Comparison of ENCODE assay signal across 8 mouse cellular contexts in genomic region chr8:70775851-70776495, GRCm38 (mm10). TPM values are rescaled to one million over a fixed set of nuclear protein-coding genes. Genes with fewer than 3 reads are reported as not detected.
DNase-seq lines count a peak whose midpoint lies in the region; ATAC-seq and TF ChIP-seq lines count a peak whose summit lies in the region.

No protein-coding gene starts in this region.

- 2% methylated on average over 34 of the region's 34 CpGs for WGBS in kidney, adult 2 months
- WGBS in forebrain, embryonic 15.5 days: 1% methylated on average over 34 of the region's 34 CpGs
- 2% methylated on average over 34 of the region's 34 CpGs for WGBS in limb, embryonic 15.5 days
- 3% methylated on average over 33 of the region's 34 CpGs for WGBS in stomach, embryonic 15.5 days

- ATAC-seq in G1E (ENCODE audit: extremely low read depth, insufficient number of reproducible peaks, low FRiP score, poor library complexity, severe bottlenecking): no peak
- peak; percentile 36 for ATAC-seq in forebrain, embryonic 15.5 days (replicated peaks)
- no peak for ATAC-seq in limb, embryonic 15.5 days (ENCODE audit: insufficient number of reproducible peaks, low FRiP score, low TSS enrichment, low read depth)
- 0 out of 2 replicates have a peak, but pooled peaks have one; percentile 1 for ATAC-seq in stomach, embryonic 15.5 days (ENCODE audit: insufficient read depth, low FRiP score, low read depth)

- peaks cover 3% of the 10 kb centered on the region; the same call in 1 of the 2 replicates for H3K36me3 ChIP-seq in kidney, adult 2 months (ENCODE audit: control insufficient read depth, insufficient read depth, low read length)
- peaks cover 82% of the 10 kb centered on the region for H3K36me3 ChIP-seq in G1E (replicated peaks)
- H3K36me3 ChIP-seq in forebrain, embryonic 15.5 days: peaks cover 49% of the 10 kb centered on the region
- H3K36me3 ChIP-seq in limb, embryonic 15.5 days: peaks cover 59% of the 10 kb centered on the region
- peaks cover 31% of the 10 kb centered on the region for H3K36me3 ChIP-seq in stomach, embryonic 15.5 days

- H3K4me1 ChIP-seq in kidney, adult 2 months (ENCODE audit: control insufficient read depth, insufficient read depth, low read length): peaks cover 20% of the 10 kb centered on the region; the same call in 1 of the 2 replicates
- peaks cover 93% of the 10 kb centered on the region for H3K4me1 ChIP-seq in G1E (ENCODE audit: insufficient read depth, low read depth, low read length)
- H3K4me1 ChIP-seq in forebrain, embryonic 15.5 days: peaks cover 46% of the 10 kb centered on the region
- H3K4me1 ChIP-seq in limb, embryonic 15.5 days: peaks cover 60% of the 10 kb centered on the region
- peaks cover 45% of the 10 kb centered on the region for H3K4me1 ChIP-seq in stomach, embryonic 15.5 days

- H3K9me3 ChIP-seq in G1E (replicated peaks): no peaks in the 10 kb centered on the region
- no peaks in the 10 kb centered on the region for H3K9me3 ChIP-seq in forebrain, embryonic 15.5 days
- no peaks in the 10 kb centered on the region for H3K9me3 ChIP-seq in limb, embryonic 15.5 days
- no peaks in the 10 kb centered on the region for H3K9me3 ChIP-seq in stomach, embryonic 15.5 days

- no peak for TF ChIP-seq CTCF in kidney, adult 2 months (conservative IDR thresholded peaks at IDR 0.05; ENCODE audit: insufficient read depth, insufficient read length, low read depth, low read length)
- no peak for TF ChIP-seq CTCF in G1E (IDR thresholded peaks at IDR 0.05; ENCODE audit: low read depth, low read length)

- peak overlapping the region; percentile 80 for H3K4me2 ChIP-seq in forebrain, embryonic 15.5 days (replicated peaks)
- H3K4me2 ChIP-seq in limb, embryonic 15.5 days: peak overlapping the region; percentile 81
- peak overlapping the region; percentile 89 for H3K4me2 ChIP-seq in stomach, embryonic 15.5 days

- peak overlapping the region; percentile 53 for H3K27ac ChIP-seq in kidney, adult 2 months (ENCODE audit: insufficient read depth, low read depth, low read length)
- peak overlapping the region; percentile 99 for H3K27ac ChIP-seq in forebrain, embryonic 15.5 days (replicated peaks)
- peak overlapping the region; percentile 99 for H3K27ac ChIP-seq in limb, embryonic 15.5 days
- peak overlapping the region; percentile 100 for H3K27ac ChIP-seq in stomach, embryonic 15.5 days

- DNase-seq in kidney, adult 2 months: peak; percentile 25
- DNase-seq in kidney, adult 11 months: no peak
- no peak for DNase-seq in G1E (ENCODE audit: low spot score)
- no peak for DNase-seq in spleen, postnatal 4 days (ENCODE audit: low spot score in 2 of 2)
- DNase-seq in thymus, postnatal 36 days: no peak

- no peaks in the 10 kb centered on the region for H3K27me3 ChIP-seq in kidney, adult 2 months (replicated peaks; ENCODE audit: control insufficient read depth, insufficient read depth, low read length)
- no peaks in the 10 kb centered on the region for H3K27me3 ChIP-seq in G1E (ENCODE audit: insufficient read depth, low read length)
- no peaks in the 10 kb centered on the region for H3K27me3 ChIP-seq in forebrain, embryonic 15.5 days
- H3K27me3 ChIP-seq in limb, embryonic 15.5 days: no peaks in the 10 kb centered on the region
- no peaks in the 10 kb centered on the region for H3K27me3 ChIP-seq in stomach, embryonic 15.5 days (replicated peaks)

- peak overlapping the region; percentile 99 for H3K9ac ChIP-seq in forebrain, embryonic 15.5 days (replicated peaks)
- H3K9ac ChIP-seq in limb, embryonic 15.5 days: peak overlapping the region; percentile 93
- peak overlapping the region; percentile 95 for H3K9ac ChIP-seq in stomach, embryonic 15.5 days

- peak overlapping the region; percentile 85 for H3K4me3 ChIP-seq in kidney, adult 2 months (ENCODE audit: insufficient read depth, low read depth, low read length)
- peak overlapping the region; percentile 97 for H3K4me3 ChIP-seq in G1E (ENCODE audit: low read depth, low read length)
- H3K4me3 ChIP-seq in forebrain, embryonic 15.5 days: peak overlapping the region; percentile 99
- H3K4me3 ChIP-seq in limb, embryonic 15.5 days: peak overlapping the region; percentile 87
- peak overlapping the region; percentile 78 for H3K4me3 ChIP-seq in stomach, embryonic 15.5 days (replicated peaks)

- no peak for TF ChIP-seq POLR2A in kidney, adult 2 months (IDR thresholded peaks at IDR 0.05; ENCODE audit: low read depth, low read length)

RNA-seq across cellular contexts. Expression of gene Pik3r2, which starts 0.5 kb away (rescaled TPM):
- polyA plus RNA-seq in kidney, adult 2 months (2012; rRNA removed): 60.5 and 94.7 TPM in 2 replicates
- total RNA-seq in G1E (2014; fragmentation: Nextera tagmentation) (7.1 and 16.3 TPM in 2 replicates), G1E (2017) (11.8 and 13.3 TPM in 2 replicates)
- 55.0 and 68.8 TPM in 2 replicates for polyA plus RNA-seq in G1E (2012)
- polyA plus RNA-seq in forebrain, embryonic 15.5 days (2015; fragmentation: Nextera tagmentation; extraction: Ambion mirVana): 126 and 127 TPM in 2 replicates
- 85.8 and 91.4 TPM in 2 replicates for polyA plus RNA-seq in limb, embryonic 15.5 days (2015; fragmentation: Nextera tagmentation; extraction: Ambion mirVana)
- polyA plus RNA-seq in stomach, embryonic 15.5 days (2015; fragmentation: Nextera tagmentation; extraction: Ambion mirVana): 58.1 and 58.4 TPM in 2 replicates

RNA-seq across cellular contexts. Expression of gene Mpv17l2, which starts 15.2 kb away (rescaled TPM):
- 73.4 and 96.3 TPM in 2 replicates for polyA plus RNA-seq in kidney, adult 2 months (2012; rRNA removed)
- 63.1 and 67.1 TPM in 2 replicates for total RNA-seq in G1E (2014; fragmentation: Nextera tagmentation)
- 13.5 and 13.9 TPM in 2 replicates for total RNA-seq in G1E (2017)
- polyA plus RNA-seq in G1E (2012): 89.1 and 101 TPM in 2 replicates
- polyA plus RNA-seq in forebrain, embryonic 15.5 days (2015; fragmentation: Nextera tagmentation; extraction: Ambion mirVana): 51.5 and 57.7 TPM in 2 replicates
- polyA plus RNA-seq in limb, embryonic 15.5 days (2015; fragmentation: Nextera tagmentation; extraction: Ambion mirVana): 41.9 and 46.1 TPM in 2 replicates
- 44.4 and 51.3 TPM in 2 replicates for polyA plus RNA-seq in stomach, embryonic 15.5 days (2015; fragmentation: Nextera tagmentation; extraction: Ambion mirVana)

RNA-seq across cellular contexts. Expression of gene Rab3a, which starts 21.5 kb away (rescaled TPM):
- 29.7 and 31.1 TPM in 2 replicates for polyA plus RNA-seq in kidney, adult 2 months (2012; rRNA removed)
- total RNA-seq in G1E (2014; fragmentation: Nextera tagmentation): 11.2 and 11.4 TPM in 2 replicates
- total RNA-seq in G1E (2017): 4.6 and 7.0 TPM in 2 replicates
- 10.8 and 15.4 TPM in 2 replicates for polyA plus RNA-seq in G1E (2012)
- 319 and 328 TPM in 2 replicates for polyA plus RNA-seq in forebrain, embryonic 15.5 days (2015; fragmentation: Nextera tagmentation; extraction: Ambion mirVana)
- 17.1 and 19.4 TPM in 2 replicates for polyA plus RNA-seq in limb, embryonic 15.5 days (2015; fragmentation: Nextera tagmentation; extraction: Ambion mirVana)
- polyA plus RNA-seq in stomach, embryonic 15.5 days (2015; fragmentation: Nextera tagmentation; extraction: Ambion mirVana): 20.9 and 24.0 TPM in 2 replicates

RNA-seq across cellular contexts. Expression of gene Mast3, which starts 28.9 kb away (rescaled TPM):
- polyA plus RNA-seq in kidney, adult 2 months (2012; rRNA removed): 25.3 and 27.4 TPM in 2 replicates
- total RNA-seq in G1E (2014; fragmentation: Nextera tagmentation) (79.8 and 104 TPM in 2 replicates), G1E (2017) (15.7 and 18.9 TPM in 2 replicates)
- polyA plus RNA-seq in G1E (2012): 323 and 357 TPM in 2 replicates
- polyA plus RNA-seq in forebrain, embryonic 15.5 days (2015; fragmentation: Nextera tagmentation; extraction: Ambion mirVana): 24.6 and 25.0 TPM in 2 replicates
- 13.8 and 14.4 TPM in 2 replicates for polyA plus RNA-seq in limb, embryonic 15.5 days (2015; fragmentation: Nextera tagmentation; extraction: Ambion mirVana)
- polyA plus RNA-seq in stomach, embryonic 15.5 days (2015; fragmentation: Nextera tagmentation; extraction: Ambion mirVana): 13.3 and 16.5 TPM in 2 replicates

RNA-seq across cellular contexts. Expression of gene Il12rb1, which starts 32.3 kb away (rescaled TPM):
- polyA plus RNA-seq in kidney, adult 2 months (2012; rRNA removed): 0.42 and 0.48 TPM in 2 replicates
- total RNA-seq in G1E (2014; fragmentation: Nextera tagmentation): 1.9 and 2.7 TPM in 2 replicates
- 2.3 and 3.1 TPM in 2 replicates for total RNA-seq in G1E (2017)
- polyA plus RNA-seq in G1E (2012): 4.6 and 5.6 TPM in 2 replicates
- polyA plus RNA-seq in forebrain, embryonic 15.5 days (2015; fragmentation: Nextera tagmentation; extraction: Ambion mirVana): 0.08 and 0.18 TPM in 2 replicates
- 0.13 and 0.35 TPM in 2 replicates for polyA plus RNA-seq in limb, embryonic 15.5 days (2015; fragmentation: Nextera tagmentation; extraction: Ambion mirVana)
- 0.26 and 0.43 TPM in 2 replicates for polyA plus RNA-seq in stomach, embryonic 15.5 days (2015; fragmentation: Nextera tagmentation; extraction: Ambion mirVana)

Comparison
In these comparisons a context has a peak if more than half of its experiments do, and no peak if none do; other contexts are left out.
1. ATAC-seq: peak in forebrain, embryonic 15.5 days (single experiment) and stomach, embryonic 15.5 days (single experiment); none in G1E (single experiment) and limb, embryonic 15.5 days (single experiment).
2. Peak in every context shown above with its lines, with median percentiles within 50 percentile points of each other: H3K27ac ChIP-seq, H3K4me3 ChIP-seq, H3K4me2 ChIP-seq and H3K9ac ChIP-seq.